Mouse (Mus musculus): ENCODE results near the gene Idh1. TPM values are rescaled to one million over a fixed set of nuclear protein-coding genes. Genes with fewer than 3 reads are reported as not detected.

Gene Idh1
- polyA plus RNA-seq, 1 experiment from 2014 or later: 592 TPM

- Histone ChIP-seq H3K4me2 (ENCODE audit: low read length) (no peak overlapping the region), H3K4me3 (replicated peaks; ENCODE audit: low read depth, low read length) (no peak overlapping the region), H3K36me3 (ENCODE audit: control insufficient read depth, insufficient read depth, low read length) (peaks cover 51% of the 10 kb centered on the region), H3K27ac (replicated peaks; ENCODE audit: low read depth, low read length) (no peak overlapping the region), H3K4me1 (ENCODE audit: control insufficient read depth, insufficient read depth, low read length) (no peaks in the 10 kb centered on the region), H3K9me3 (ENCODE audit: control insufficient read depth, low read length) (no peaks in the 10 kb centered on the region), H3K9ac (replicated peaks; ENCODE audit: low read length) (no peak overlapping the region), H3K27me3 (ENCODE audit: control insufficient read depth, insufficient read depth, low read length) (no peaks in the 10 kb centered on the region)
- no peak for DNase-seq
- WGBS: 93% methylated on average over 2 of the region's 2 CpGs
- ATAC-seq (ENCODE audit: low FRiP score, low TSS enrichment): no peak
These were observed 12.6 kb upstream of the Idh1 start for GRCm38 (mm10) chr1:65198861-65199260.

GRCm38 (mm10) chr1:65198425-65198824 lies 12.1 kb upstream of the Idh1 start:
- Histone ChIP-seq H3K9ac (replicated peaks; ENCODE audit: low read length) (no peak overlapping the region), H3K27ac (replicated peaks; ENCODE audit: low read depth, low read length) (no peak overlapping the region), H3K4me2 (ENCODE audit: low read length) (no peak overlapping the region), H3K27me3 (ENCODE audit: control insufficient read depth, insufficient read depth, low read length) (no peaks in the 10 kb centered on the region), H3K4me3 (replicated peaks; ENCODE audit: low read depth, low read length) (no peak overlapping the region), H3K4me1 (ENCODE audit: control insufficient read depth, insufficient read depth, low read length) (no peaks in the 10 kb centered on the region), H3K36me3 (ENCODE audit: control insufficient read depth, insufficient read depth, low read length) (peaks cover 49% of the 10 kb centered on the region), H3K9me3 (ENCODE audit: control insufficient read depth, low read length) (no peaks in the 10 kb centered on the region)
- no peak for DNase-seq
- no peak for ATAC-seq (ENCODE audit: low FRiP score, low TSS enrichment)
- 89% methylated on average over 2 of the region's 2 CpGs for WGBS

- Histone ChIP-seq H3K36me3 (ENCODE audit: control insufficient read depth, insufficient read depth, low read length) (peaks cover 50% of the 10 kb centered on the region), H3K9ac (replicated peaks; ENCODE audit: low read length) (no peak overlapping the region), H3K4me1 (ENCODE audit: control insufficient read depth, insufficient read depth, low read length) (0 out of 2 replicates have a peak, but pooled peaks cover 6% of the 10 kb centered on the region), H3K4me3 (replicated peaks; ENCODE audit: low read depth, low read length) (no peak overlapping the region), H3K27ac (replicated peaks; ENCODE audit: low read depth, low read length) (no peak overlapping the region), H3K4me2 (ENCODE audit: low read length) (no peak overlapping the region), H3K9me3 (ENCODE audit: control insufficient read depth, low read length) (no peaks in the 10 kb centered on the region), H3K27me3 (ENCODE audit: control insufficient read depth, insufficient read depth, low read length) (no peaks in the 10 kb centered on the region)
- 95% methylated on average over 2 of the region's 2 CpGs for WGBS
- DNase-seq: no peak
- ATAC-seq (ENCODE audit: low FRiP score, low TSS enrichment): no peak
These were observed 6.9 kb upstream of the Idh1 start for GRCm38 (mm10) chr1:65193226-65193625.

GRCm38 (mm10) chr1:65190172-65190571 lies 3.9 kb upstream of the Idh1 start:
- Histone ChIP-seq H3K9ac (replicated peaks; ENCODE audit: low read length) (no peak overlapping the region), H3K9me3 (ENCODE audit: control insufficient read depth, low read length) (no peaks in the 10 kb centered on the region), H3K36me3 (ENCODE audit: control insufficient read depth, insufficient read depth, low read length) (peaks cover 30% of the 10 kb centered on the region), H3K27ac (replicated peaks; ENCODE audit: low read depth, low read length) (no peak overlapping the region), H3K4me1 (ENCODE audit: control insufficient read depth, insufficient read depth, low read length) (peaks cover 14% of the 10 kb centered on the region; the same call in 1 of the 2 replicates), H3K27me3 (ENCODE audit: control insufficient read depth, insufficient read depth, low read length) (no peaks in the 10 kb centered on the region), H3K4me3 (replicated peaks; ENCODE audit: low read depth, low read length) (no peak overlapping the region), H3K4me2 (ENCODE audit: low read length) (no peak overlapping the region)
- 80% methylated on average over 4 of the region's 4 CpGs for WGBS
- DNase-seq: no peak
- no peak for ATAC-seq (ENCODE audit: low FRiP score, low TSS enrichment)

GRCm38 (mm10) chr1:65187074-65187430 lies 752 bp upstream of the Idh1 start:
- Histone ChIP-seq H3K27ac (replicated peaks; ENCODE audit: low read depth, low read length) (peak overlapping the region; percentile 84), H3K36me3 (ENCODE audit: control insufficient read depth, insufficient read depth, low read length) (peaks cover 7% of the 10 kb centered on the region), H3K27me3 (ENCODE audit: control insufficient read depth, insufficient read depth, low read length) (no peaks in the 10 kb centered on the region), H3K9me3 (ENCODE audit: control insufficient read depth, low read length) (no peaks in the 10 kb centered on the region), H3K9ac (replicated peaks; ENCODE audit: low read length) (peak overlapping the region; percentile 86), H3K4me3 (replicated peaks; ENCODE audit: low read depth, low read length) (peak overlapping the region; percentile 84), H3K4me1 (ENCODE audit: control insufficient read depth, insufficient read depth, low read length) (peaks cover 14% of the 10 kb centered on the region; the same call in 1 of the 2 replicates), H3K4me2 (ENCODE audit: low read length) (peak overlapping the region; percentile 63)
- no peak for DNase-seq
- WGBS: 0% methylated on average over 6 of the region's 6 CpGs
- no peak for ATAC-seq (ENCODE audit: low FRiP score, low TSS enrichment)

- peak overlapping the region; percentile 39; the same call in 1 of the 2 replicates for H3K27ac ChIP-seq (replicated peaks; ENCODE audit: low read depth, low read length)
- peak; percentile 24 for DNase-seq
These were observed 635 bp downstream of the Idh1 start for GRCm38 (mm10) chr1:65185524-65186205.

GRCm38 (mm10) chr1:65185011-65185410 lies 1.3 kb downstream of the Idh1 start:
- H3K9ac ChIP-seq (replicated peaks; ENCODE audit: low read length): no peak overlapping the region

More at GRCm38 (mm10) chr1:65185524-65186205, 635 bp downstream of the Idh1 start:
- Histone ChIP-seq H3K9ac (replicated peaks; ENCODE audit: low read length) (peak overlapping the region; percentile 55), H3K27me3 (ENCODE audit: control insufficient read depth, insufficient read depth, low read length) (no peaks in the 10 kb centered on the region), H3K4me1 (ENCODE audit: control insufficient read depth, insufficient read depth, low read length) (peaks cover 14% of the 10 kb centered on the region; the same call in 1 of the 2 replicates), H3K4me2 (ENCODE audit: low read length) (peak overlapping the region; percentile 66), H3K36me3 (ENCODE audit: control insufficient read depth, insufficient read depth, low read length) (0 out of 2 replicates have a peak, but pooled peaks cover 4% of the 10 kb centered on the region), H3K9me3 (ENCODE audit: control insufficient read depth, low read length) (no peaks in the 10 kb centered on the region), H3K4me3 (replicated peaks; ENCODE audit: low read depth, low read length) (peak overlapping the region; percentile 84)
- ATAC-seq (ENCODE audit: low FRiP score, low TSS enrichment): no peak
- WGBS: 22% methylated on average over 12 of the region's 12 CpGs

GRCm38 (mm10) chr1:65183994-65184393 lies 2.3 kb downstream of the Idh1 start:
- 88% methylated on average over 2 of the region's 2 CpGs for whole genome bisulfite sequencing
- no peak overlapping the region for H3K27ac ChIP-seq (replicated peaks; ENCODE audit: low read depth, low read length)
- H3K4me3 ChIP-seq (replicated peaks; ENCODE audit: low read depth, low read length): no peak overlapping the region
- ATAC-seq (ENCODE audit: low FRiP score, low TSS enrichment): no peak
- H3K27me3 ChIP-seq (ENCODE audit: control insufficient read depth, insufficient read depth, low read length): no peaks in the 10 kb centered on the region
- H3K9ac ChIP-seq (replicated peaks; ENCODE audit: low read length): no peak overlapping the region
- H3K4me1 ChIP-seq (ENCODE audit: control insufficient read depth, insufficient read depth, low read length): peaks cover 19% of the 10 kb centered on the region; the same call in 1 of the 2 replicates
- H3K36me3 ChIP-seq (ENCODE audit: control insufficient read depth, insufficient read depth, low read length): no peaks in the 10 kb centered on the region
- no peaks in the 10 kb centered on the region for H3K9me3 ChIP-seq (ENCODE audit: control insufficient read depth, low read length)
- no peak for DNase-seq
- no peak overlapping the region for H3K4me2 ChIP-seq (ENCODE audit: low read length)

More at GRCm38 (mm10) chr1:65185011-65185410, 1.3 kb downstream of the Idh1 start:
- Histone ChIP-seq H3K4me2 (ENCODE audit: low read length) (no peak overlapping the region), H3K36me3 (ENCODE audit: control insufficient read depth, insufficient read depth, low read length) (no peaks in the 10 kb centered on the region), H3K9me3 (ENCODE audit: control insufficient read depth, low read length) (no peaks in the 10 kb centered on the region), H3K4me1 (ENCODE audit: control insufficient read depth, insufficient read depth, low read length) (peaks cover 14% of the 10 kb centered on the region; the same call in 1 of the 2 replicates), H3K27me3 (ENCODE audit: control insufficient read depth, insufficient read depth, low read length) (no peaks in the 10 kb centered on the region), H3K4me3 (replicated peaks; ENCODE audit: low read depth, low read length) (no peak overlapping the region), H3K27ac (replicated peaks; ENCODE audit: low read depth, low read length) (no peak overlapping the region)
- no peak for ATAC-seq (ENCODE audit: low FRiP score, low TSS enrichment)
- 93% methylated on average over 8 of the region's 8 CpGs for WGBS
- no peak for DNase-seq

- 91% methylated on average over 5 of the region's 5 CpGs for WGBS
- H3K4me1 ChIP-seq (ENCODE audit: control insufficient read depth, insufficient read depth, low read length): peaks cover 21% of the 10 kb centered on the region
- H3K4me2 ChIP-seq (ENCODE audit: low read length): no peak overlapping the region
- H3K27ac ChIP-seq (replicated peaks; ENCODE audit: low read depth, low read length): no peak overlapping the region
- H3K9ac ChIP-seq (replicated peaks; ENCODE audit: low read length): no peak overlapping the region
- no peaks in the 10 kb centered on the region for H3K9me3 ChIP-seq (ENCODE audit: control insufficient read depth, low read length)
- H3K36me3 ChIP-seq (ENCODE audit: control insufficient read depth, insufficient read depth, low read length): no peaks in the 10 kb centered on the region
- ATAC-seq (ENCODE audit: low FRiP score, low TSS enrichment) (no peak), DNase-seq (no peak)
- H3K4me3 ChIP-seq (replicated peaks; ENCODE audit: low read depth, low read length): no peak overlapping the region
- no peaks in the 10 kb centered on the region for H3K27me3 ChIP-seq (ENCODE audit: control insufficient read depth, insufficient read depth, low read length)
These were observed 4.8 kb downstream of the Idh1 start for GRCm38 (mm10) chr1:65181459-65181858.
